Mouse (Mus musculus) forebrain, embryonic 11.5 days (tissue): ENCODE measurements around the gene Dock2. TPM values are rescaled to one million over a fixed set of nuclear protein-coding genes. Genes with fewer than 3 reads are reported as not detected.

Experiments
- ATAC-seq: fragments of 200-750 bp; cut with Nextera tagmentation; replicated peaks from 2 replicates; pipeline ENCODE4 v1.8.0; 2017; ENCODE audit warnings: moderate TSS enrichment; ENCODE audit not compliant: low FRiP score
- DNase-seq: peaks from one replicate; pipeline ENCODE4 v3.0.0-alpha.2; 2017; ENCODE audit warnings: low spot score
- H3K27ac ChIP-seq: fragments of 300-500 bp; sonication (generic); 2 replicates; pipeline ENCODE4 v1.5.1; 2014; ENCODE audit warnings: low read depth, low read length
- H3K27me3 ChIP-seq: fragments of 300-500 bp; sonication (generic); 2 replicates; pipeline ENCODE4 v1.6.1; 2014; ENCODE audit warnings: mild to moderate bottlenecking, low read length, mixed read lengths; ENCODE audit not compliant: control insufficient read depth, insufficient read depth
- H3K36me3 ChIP-seq: fragments of 300-500 bp; sonication (generic); 2 replicates; pipeline ENCODE4 v1.6.1; 2014; ENCODE audit warnings: mild to moderate bottlenecking, low read length, moderate library complexity, mixed read lengths; ENCODE audit not compliant: control insufficient read depth, insufficient read depth
- H3K4me1 ChIP-seq: fragments of 300-500 bp; sonication (generic); replicated peaks from 2 replicates; pipeline ENCODE4 v1.6.1; 2014; ENCODE audit warnings: low read length, mixed read lengths; ENCODE audit not compliant: control insufficient read depth, insufficient read depth
- H3K4me2 ChIP-seq: fragments of 300-500 bp; sonication (generic); 2 replicates; pipeline ENCODE4 v1.6.1; 2014; ENCODE audit warnings: low read depth, mild to moderate bottlenecking, low read length, moderate library complexity, mixed read lengths; ENCODE audit not compliant: severe bottlenecking
- H3K4me3 ChIP-seq: fragments of 300-500 bp; sonication (generic); 2 replicates; pipeline ENCODE4 v1.5.1; 2014; ENCODE audit warnings: low read depth, low read length
- H3K9ac ChIP-seq: fragments of 300-500 bp; sonication (generic); 2 replicates; pipeline ENCODE4 v1.6.1; 2014; ENCODE audit warnings: low read length
- H3K9me3 ChIP-seq: fragments of 300-500 bp; sonication (generic); 2 replicates; pipeline ENCODE4 v1.6.1; 2016; ENCODE audit warnings: low read length, mixed read lengths; ENCODE audit not compliant: control insufficient read depth
- WGBS: fragments of 180-500 bp; shearing (Covaris S2); extraction: QIAGEN DNeasy Blood & Tissue Kit; methylation state at CpG from one replicate; pipeline ENCODE4 v1.1.7; 2014; 5-methylcytosine and 5-hydroxymethylcytosine counted together
- polyA plus RNA-seq: library from polyadenylated mRNA; unstranded; fragments of >200 nt; fragmentation: Nextera tagmentation; extraction: Ambion mirVana; gene quantifications from 2 replicates; pipeline ENCODE4 v1.2.1, GENCODE M21; 2014

Gene Dock2
- polyA plus RNA-seq, 1 experiment from 2014 or later, result 1.1 TPM

GRCm38 (mm10) chr11:34530971-34531370 is 252.7 kb downstream of the Dock2 start:
- Histone ChIP-seq H3K27me3 (no peaks in the 10 kb centered on the region), H3K36me3 (no peaks in the 10 kb centered on the region), H3K27ac (no peak overlapping the region), H3K4me1 (no peaks in the 10 kb centered on the region), H3K9ac (no peak overlapping the region), H3K9me3 (no peaks in the 10 kb centered on the region), H3K4me3 (no peak overlapping the region), H3K4me2 (no peak overlapping the region)
- no peak for DNase-seq
- 89% methylated on average over 3 of the region's 3 CpGs for WGBS
- no peak for ATAC-seq

GRCm38 (mm10) chr11:34528006-34528405 is 255.7 kb downstream of the Dock2 start:
- DNase-seq (no peak), ATAC-seq (no peak)
- no peaks in the 10 kb centered on the region for H3K27me3 ChIP-seq
- no peak overlapping the region for H3K9ac ChIP-seq
- no peak overlapping the region for H3K27ac ChIP-seq
- WGBS, result 94% methylated on average over 4 of the region's 4 CpGs
- no peaks in the 10 kb centered on the region for H3K36me3 ChIP-seq
- no peak overlapping the region for H3K4me2 ChIP-seq
- H3K9me3 ChIP-seq, result no peaks in the 10 kb centered on the region
- no peaks in the 10 kb centered on the region for H3K4me1 ChIP-seq
- H3K4me3 ChIP-seq, result no peak overlapping the region

GRCm38 (mm10) chr11:34527238-34527637 is 256.5 kb downstream of the Dock2 start:
- no peak overlapping the region for H3K27ac ChIP-seq
- H3K9ac ChIP-seq, result no peak overlapping the region
- H3K4me3 ChIP-seq, result no peak overlapping the region
- no peaks in the 10 kb centered on the region for H3K36me3 ChIP-seq
- H3K27me3 ChIP-seq, result no peaks in the 10 kb centered on the region
- 87% methylated on average over 5 of the region's 5 CpGs for WGBS
- no peaks in the 10 kb centered on the region for H3K9me3 ChIP-seq
- ATAC-seq, result no peak
- no peaks in the 10 kb centered on the region for H3K4me1 ChIP-seq
- no peak for DNase-seq
- H3K4me2 ChIP-seq, result no peak overlapping the region

- no peak overlapping the region for H3K4me2 ChIP-seq
- DNase-seq (no peak), ATAC-seq (no peak)
- no peak overlapping the region for H3K4me3 ChIP-seq
- no peaks in the 10 kb centered on the region for H3K4me1 ChIP-seq
- no peaks in the 10 kb centered on the region for H3K27me3 ChIP-seq
- H3K27ac ChIP-seq, result no peak overlapping the region
- no peaks in the 10 kb centered on the region for H3K9me3 ChIP-seq
- H3K9ac ChIP-seq, result no peak overlapping the region
- H3K36me3 ChIP-seq, result no peaks in the 10 kb centered on the region
- 79% methylated on average over 7 of the region's 7 CpGs for WGBS
Measured at GRCm38 (mm10) chr11:34525096-34525891, 258.4 kb downstream of the Dock2 start.

- Histone ChIP-seq H3K9ac (no peak overlapping the region), H3K27ac (no peak overlapping the region), H3K4me3 (no peak overlapping the region), H3K36me3 (no peaks in the 10 kb centered on the region), H3K4me1 (no peaks in the 10 kb centered on the region), H3K27me3 (no peaks in the 10 kb centered on the region), H3K4me2 (no peak overlapping the region), H3K9me3 (no peaks in the 10 kb centered on the region)
- DNase-seq (no peak), ATAC-seq (no peak)
- WGBS, result 96% methylated on average over 4 of the region's 4 CpGs
Measured at GRCm38 (mm10) chr11:34524586-34524985, 259.1 kb downstream of the Dock2 start.

- ATAC-seq, result peak; percentile 56; the same call in 1 of the 2 replicates
- Histone ChIP-seq H3K27ac (no peak overlapping the region), H3K9ac (no peak overlapping the region), H3K4me1 (no peaks in the 10 kb centered on the region), H3K27me3 (no peaks in the 10 kb centered on the region), H3K4me2 (no peak overlapping the region), H3K36me3 (no peaks in the 10 kb centered on the region), H3K4me3 (no peak overlapping the region), H3K9me3 (no peaks in the 10 kb centered on the region)
- 62% methylated on average over 5 of the region's 5 CpGs for WGBS
- DNase-seq, result no peak
Measured at GRCm38 (mm10) chr11:34518566-34518965, 265.1 kb downstream of the Dock2 start.

- no peak for DNase-seq
- 63% methylated on average over 2 of the region's 2 CpGs for WGBS
Measured at GRCm38 (mm10) chr11:34516971-34517370, 266.7 kb downstream of the Dock2 start.

GRCm38 (mm10) chr11:34515301-34515700 is 268.4 kb downstream of the Dock2 start:
- H3K9me3 ChIP-seq, result no peaks in the 10 kb centered on the region
- H3K4me3 ChIP-seq, result no peak overlapping the region
- no peaks in the 10 kb centered on the region for H3K36me3 ChIP-seq
- H3K27me3 ChIP-seq, result no peaks in the 10 kb centered on the region
- DNase-seq (no peak), ATAC-seq (no peak)
- 70% methylated on average over 4 of the region's 4 CpGs for WGBS
- no peak overlapping the region for H3K4me2 ChIP-seq
- no peak overlapping the region for H3K27ac ChIP-seq
- H3K4me1 ChIP-seq, result no peaks in the 10 kb centered on the region
- no peak overlapping the region for H3K9ac ChIP-seq

More at GRCm38 (mm10) chr11:34516971-34517370, 266.7 kb downstream of the Dock2 start:
- no peaks in the 10 kb centered on the region for H3K27me3 ChIP-seq
- no peak overlapping the region for H3K27ac ChIP-seq
- no peak overlapping the region for H3K9ac ChIP-seq
- no peaks in the 10 kb centered on the region for H3K4me1 ChIP-seq
- no peak overlapping the region for H3K4me3 ChIP-seq
- no peaks in the 10 kb centered on the region for H3K9me3 ChIP-seq
- ATAC-seq, result no peak
- H3K36me3 ChIP-seq, result no peaks in the 10 kb centered on the region
- H3K4me2 ChIP-seq, result no peak overlapping the region

- H3K9ac ChIP-seq, result no peak overlapping the region
- 90% methylated on average over 1 of the region's 1 CpGs for WGBS
- ATAC-seq, result no peak
Measured at GRCm38 (mm10) chr11:34506390-34506789, 277.3 kb downstream of the Dock2 start.

More at GRCm38 (mm10) chr11:34506390-34506789, 277.3 kb downstream of the Dock2 start:
- Histone ChIP-seq H3K27me3 (no peaks in the 10 kb centered on the region), H3K4me3 (no peak overlapping the region), H3K36me3 (no peaks in the 10 kb centered on the region), H3K4me2 (no peak overlapping the region), H3K9me3 (no peaks in the 10 kb centered on the region), H3K27ac (no peak overlapping the region), H3K4me1 (no peaks in the 10 kb centered on the region)
- DNase-seq, result no peak
